Mouse (Mus musculus) testis, adult 2 months (tissue): Measurements from ENCODE around the gene Fam204a. TPM values are rescaled to one million over a fixed set of nuclear protein-coding genes. Genes with fewer than 3 reads are reported as not detected.

ENCODE experiments used
- H3K27ac ChIP-seq: fragments of 200-500 bp; 2 replicates; pipeline ENCODE4 v1.5.1; 2012; ENCODE audit warnings: low read depth, low read length; ENCODE audit not compliant: control insufficient read depth, insufficient read depth
- H3K27me3 ChIP-seq: fragments of 200-500 bp; 2 replicates; pipeline ENCODE4 v1.6.1; 2012; ENCODE audit warnings: mild to moderate bottlenecking, low read length, moderate library complexity; ENCODE audit not compliant: control insufficient read depth, insufficient read depth
- H3K36me3 ChIP-seq: fragments of 200-500 bp; 2 replicates; pipeline ENCODE4 v1.6.1; 2012; ENCODE audit warnings: mild to moderate bottlenecking, low read length; ENCODE audit not compliant: control insufficient read depth, insufficient read depth
- H3K4me1 ChIP-seq: fragments of 200-500 bp; 2 replicates; pipeline ENCODE4 v1.6.1; 2012; ENCODE audit warnings: low read length; ENCODE audit not compliant: control insufficient read depth, insufficient read depth
- H3K4me3 ChIP-seq: fragments of 200-500 bp; 2 replicates; pipeline ENCODE4 v1.5.1; 2012; ENCODE audit warnings: low read depth, mild to moderate bottlenecking, low read length, moderate library complexity, mixed read lengths; ENCODE audit not compliant: control insufficient read depth
- CTCF ChIP-seq: fragments of 200-500 bp; IDR thresholded peaks from 2 replicates; pipeline ENCODE4 v1.5.1; 2012; ENCODE audit warnings: low read depth, mild to moderate bottlenecking, inconsistent platforms, low read length, moderate library complexity; ENCODE audit not compliant: control insufficient read depth, insufficient read depth, insufficient replicate concordance
- POLR2A ChIP-seq: fragments of 200-500 bp; IDR thresholded peaks from 2 replicates; pipeline ENCODE4 v1.6.1; 2012; ENCODE audit warnings: low read depth, mild to moderate bottlenecking, inconsistent platforms, low read length, moderate library complexity; ENCODE audit not compliant: control insufficient read depth
- polyA plus RNA-seq: library from polyadenylated mRNA; depleted of rRNA; stranded (reverse); fragments of >200 nt; gene quantifications from 2 replicates; pipeline ENCODE4 v1.2.3, GENCODE M21; 2012; rRNA removed

Fam204a gene
- polyA plus RNA-seq, 1 experiment: 8.6 TPM

DNA sequence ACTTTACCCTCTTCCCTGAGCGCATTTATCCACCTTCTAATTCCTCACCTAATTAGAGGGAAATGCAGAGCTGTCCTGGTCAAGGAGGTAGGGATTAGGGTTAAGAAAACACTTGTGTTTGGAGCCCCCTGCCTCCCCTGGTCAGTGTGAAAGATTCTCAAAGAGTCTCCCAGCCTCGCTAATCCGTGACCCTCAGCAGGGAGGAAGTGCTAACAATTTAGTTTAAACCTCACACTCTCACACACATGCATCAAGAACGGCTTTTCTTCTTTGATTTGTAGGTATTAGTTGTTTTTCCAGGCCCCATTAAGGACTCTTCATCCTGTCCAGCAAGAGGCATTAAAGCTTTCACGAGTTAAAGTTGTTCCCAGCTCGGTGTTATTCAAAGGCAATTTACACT lies 66.7 kb downstream of the Fam204a start:
- no peak overlapping the region for H3K4me3 ChIP-seq
- H3K27me3 ChIP-seq: no peaks in the 10 kb centered on the region
- H3K36me3 ChIP-seq: no peaks in the 10 kb centered on the region
- no peak overlapping the region for H3K27ac ChIP-seq
- H3K4me1 ChIP-seq: peaks cover 2% of the 10 kb centered on the region; the same call in 1 of the 2 replicates
- no peak for TF ChIP-seq CTCF
- TF ChIP-seq POLR2A: no peak

DNA sequence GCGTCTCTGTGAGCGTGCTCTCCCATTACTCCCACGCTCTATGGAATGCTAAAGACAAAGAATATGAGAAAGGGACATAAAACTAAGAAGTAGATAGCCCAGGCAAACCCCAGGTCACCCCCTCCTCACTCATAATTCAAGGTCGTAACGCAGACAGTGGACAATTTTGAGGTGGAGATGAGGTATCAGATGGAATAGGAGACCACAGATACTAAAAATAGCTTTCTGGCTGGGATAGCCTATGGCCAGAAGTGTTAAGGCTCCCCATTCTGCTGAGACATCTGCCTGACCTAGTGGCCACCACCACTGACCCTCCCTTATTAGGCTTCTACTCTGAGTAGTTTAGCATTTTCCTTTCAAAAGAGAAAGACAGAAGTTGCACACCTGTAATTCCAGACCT lies 71.2 kb downstream of the Fam204a start:
- TF ChIP-seq POLR2A (no peak), CTCF (no peak)
- Histone ChIP-seq H3K27me3 (no peaks in the 10 kb centered on the region), H3K4me1 (no peaks in the 10 kb centered on the region)

DNA sequence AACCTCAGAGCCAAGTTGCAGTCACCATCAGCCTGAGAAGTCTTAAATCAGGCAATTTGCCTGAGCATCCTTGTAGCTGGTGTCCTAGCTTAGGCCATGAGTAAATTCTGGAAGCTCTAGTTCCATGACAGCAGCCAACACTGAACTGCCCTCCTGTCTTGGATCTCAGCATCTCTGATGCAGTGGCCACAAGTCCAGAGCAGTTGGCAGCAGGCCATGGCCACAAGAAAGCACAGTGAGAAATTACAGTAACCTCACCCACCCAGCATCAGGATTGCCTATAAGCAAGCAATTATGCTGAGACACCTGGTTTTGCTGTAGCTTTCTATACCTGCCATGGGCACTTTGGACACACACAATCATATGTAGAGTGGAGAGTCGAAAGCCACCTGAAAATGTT lies 73.4 kb downstream of the Fam204a start:
- H3K27me3 ChIP-seq: no peaks in the 10 kb centered on the region
- H3K4me3 ChIP-seq: no peak overlapping the region
- TF ChIP-seq POLR2A (no peak), CTCF (no peak)
- no peaks in the 10 kb centered on the region; the same call in 1 of the 2 replicates for H3K4me1 ChIP-seq
- no peak overlapping the region for H3K27ac ChIP-seq
- no peaks in the 10 kb centered on the region for H3K36me3 ChIP-seq

More for the DNA sequence above, 71.2 kb downstream of the Fam204a start:
- H3K4me3 ChIP-seq: no peak overlapping the region
- no peak overlapping the region for H3K27ac ChIP-seq
- no peaks in the 10 kb centered on the region for H3K36me3 ChIP-seq

DNA sequence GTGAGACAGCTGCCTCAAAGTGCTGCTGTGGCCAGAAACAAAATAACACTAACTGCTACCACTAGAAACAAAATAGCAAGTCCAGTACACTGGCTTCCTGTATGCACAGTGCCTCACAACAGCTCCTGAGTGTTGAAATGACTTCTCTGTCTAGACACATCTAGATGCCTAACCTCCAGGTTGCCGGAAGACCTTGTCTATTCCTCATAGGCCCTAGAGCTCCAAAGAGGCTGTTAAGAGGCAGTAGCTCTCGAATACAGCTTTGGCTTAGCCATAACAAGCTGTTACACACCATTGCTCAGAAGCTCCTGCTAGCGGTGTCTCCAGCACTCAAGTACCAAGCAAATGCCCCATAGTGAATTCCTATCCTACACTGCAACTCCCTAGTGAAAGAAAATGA lies 76.4 kb downstream of the Fam204a start:
- TF ChIP-seq POLR2A: no peak
- H3K27me3 ChIP-seq: no peaks in the 10 kb centered on the region
- no peaks in the 10 kb centered on the region; the same call in 1 of the 2 replicates for H3K4me1 ChIP-seq
- H3K36me3 ChIP-seq: no peaks in the 10 kb centered on the region
- no peak overlapping the region; the same call in 1 of the 2 replicates for H3K4me3 ChIP-seq
- H3K27ac ChIP-seq: peak overlapping the region; percentile 26

DNA sequence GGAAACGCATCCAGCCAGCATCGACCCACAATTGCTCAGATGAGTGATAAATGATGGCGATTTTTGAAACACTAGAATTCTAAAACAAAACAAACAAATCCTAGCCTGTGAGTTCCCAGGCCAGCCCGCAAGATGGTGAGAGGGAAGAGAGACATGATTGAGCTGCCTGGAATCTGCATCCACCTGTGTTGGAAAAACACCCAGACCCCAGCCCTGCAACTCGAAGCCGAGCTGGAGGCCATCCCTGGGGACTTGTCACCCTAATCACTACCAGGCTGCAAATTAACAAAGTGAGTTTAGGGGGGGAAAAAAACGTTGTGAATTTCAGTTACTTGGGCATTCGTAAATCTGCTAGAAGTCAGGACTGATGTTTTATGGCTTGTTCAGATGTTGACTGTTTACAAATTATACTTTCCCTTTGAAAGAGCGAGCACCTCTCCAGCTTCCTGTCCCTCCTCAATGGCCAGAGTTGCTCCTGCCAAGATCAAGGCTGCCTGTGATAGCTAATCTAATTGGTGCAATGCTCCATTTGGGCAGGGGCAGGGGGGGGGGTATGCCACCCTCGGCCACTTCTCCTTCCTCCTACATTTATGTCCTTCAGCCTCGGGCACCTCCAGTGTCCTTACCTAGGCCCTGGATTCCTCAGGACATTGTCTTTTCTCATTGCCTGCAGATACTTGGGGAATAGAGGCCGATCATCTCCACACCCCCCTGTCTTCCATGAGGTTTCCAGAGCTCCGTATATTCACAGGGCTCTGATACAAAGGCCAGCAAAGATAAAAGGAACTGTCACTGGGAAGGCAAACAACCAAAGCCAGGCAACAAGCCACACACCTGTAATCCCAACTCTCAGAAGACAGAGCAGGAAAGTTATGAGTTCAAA lies 77.2 kb downstream of the Fam204a start:
- Histone ChIP-seq H3K27me3 (no peaks in the 10 kb centered on the region), H3K4me3 (no peak overlapping the region), H3K36me3 (no peaks in the 10 kb centered on the region), H3K27ac (peak overlapping the region; percentile 33; the same call in 1 of the 2 replicates), H3K4me1 (no peaks in the 10 kb centered on the region; the same call in 1 of the 2 replicates)
- TF ChIP-seq POLR2A (no peak), CTCF (no peak)

Other genes with a start within 250 kb of the Fam204a start
- gene Prlhr, start 241.6 kb upstream of the Fam204a start, polyA plus RNA-seq: not detected in 2 replicates